Mouse (Mus musculus): ENCODE measurements at regions not wholly inside any gene's neighbourhood (a gene's known extent, or its start where the extent isn't known, plus 50 kb on each side); places are given as distances from the start of the nearest gene placed in this dataset.

GRCm38 (mm10) chr12:80035500-80036271 is 77.1 kb downstream of the Zfp36l1 start:
- no peak for DNase-seq (ENCODE audit: low read depth, low spot score)
- no peak for ATAC-seq
- ChIA-PET POLR2A (no interaction called here), CTCF (no interaction called here)
- in situ Hi-C loops (cut with MboI; ENCODE audit: low pct_unique_long_range_greater_than_20kb) = no loop called here
- H3K27me3 ChIP-seq = no peaks in the 10 kb centered on the region
- no peak for TF ChIP-seq CTCF (IDR thresholded peaks at IDR 0.05)

GRCm38 (mm10) chr12:80034963-80035411 is 77.8 kb downstream of the Zfp36l1 start:
- CTCF ChIA-PET = no interaction called here
- ATAC-seq = no peak

GRCm38 (mm10) chr12:80034100-80034499 is 78.7 kb downstream of the Zfp36l1 start:
- in situ Hi-C loops (cut with MboI; ENCODE audit: low pct_unique_long_range_greater_than_20kb) = no loop called here
- POLR2A ChIA-PET = no interaction called here
- H3K27me3 ChIP-seq = no peaks in the 10 kb centered on the region
- DNase-seq (ENCODE audit: low read depth, low spot score) = no peak
- ATAC-seq = no peak
- no peak for TF ChIP-seq CTCF (IDR thresholded peaks at IDR 0.05)
- CTCF ChIA-PET = no interaction called here

More at GRCm38 (mm10) chr12:80034963-80035411, 77.8 kb downstream of the Zfp36l1 start:
- POLR2A ChIA-PET = no interaction called here
- no peak for TF ChIP-seq CTCF (IDR thresholded peaks at IDR 0.05)
- DNase-seq (ENCODE audit: low read depth, low spot score) = no peak
- no peaks in the 10 kb centered on the region for H3K27me3 ChIP-seq
- in situ Hi-C loops (cut with MboI; ENCODE audit: low pct_unique_long_range_greater_than_20kb) = no loop called here

GRCm38 (mm10) chr12:80032520-80032919 is 80.3 kb downstream of the Zfp36l1 start:
- ChIA-PET CTCF (interaction anchor here (0.7 to 0.9 kb wide), 2 partner anchors 10 to 179 kb away, joined by 3 read pairs; no protein-coding TSS in a partner anchor), POLR2A (no interaction called here)
- TF ChIP-seq CTCF (IDR thresholded peaks at IDR 0.05) = no peak
- no peaks in the 10 kb centered on the region for H3K27me3 ChIP-seq
- ATAC-seq = no peak
- no peak for DNase-seq (ENCODE audit: low read depth, low spot score)
- in situ Hi-C loops (cut with MboI; ENCODE audit: low pct_unique_long_range_greater_than_20kb) = no loop called here

- in situ Hi-C loops (cut with MboI; ENCODE audit: low pct_unique_long_range_greater_than_20kb) = no loop called here
- ChIA-PET CTCF (no interaction called here), POLR2A (no interaction called here)
- DNase-seq (ENCODE audit: low read depth, low spot score) (no peak), ATAC-seq (no peak)
- H3K27me3 ChIP-seq = no peaks in the 10 kb centered on the region
- TF ChIP-seq CTCF (IDR thresholded peaks at IDR 0.05) = no peak
These were observed 84.5 kb downstream of the Zfp36l1 start for GRCm38 (mm10) chr12:80028301-80028700.

GRCm38 (mm10) chr12:80023107-80024078 is 89.4 kb downstream of the Zfp36l1 start:
- DNase-seq (ENCODE audit: low read depth, low spot score) (no peak), ATAC-seq (no peak)
- no peaks in the 10 kb centered on the region for H3K27me3 ChIP-seq
- POLR2A ChIA-PET = interaction anchor here (1.5 kb wide), 1 partner anchor 20 kb away, joined by 3 read pairs; no protein-coding TSS in a partner anchor
- no peak for TF ChIP-seq CTCF (IDR thresholded peaks at IDR 0.05)
- CTCF ChIA-PET = no interaction called here
- in situ Hi-C loops (cut with MboI; ENCODE audit: low pct_unique_long_range_greater_than_20kb) = no loop called here

GRCm38 (mm10) chr12:80022181-80023106 is 90.4 kb downstream of the Zfp36l1 start:
- no peak for TF ChIP-seq CTCF (IDR thresholded peaks at IDR 0.05)
- H3K27me3 ChIP-seq = no peaks in the 10 kb centered on the region
- DNase-seq (ENCODE audit: low read depth, low spot score) (no peak), ATAC-seq (no peak)
- in situ Hi-C loops (cut with MboI; ENCODE audit: low pct_unique_long_range_greater_than_20kb) = no loop called here
- CTCF ChIA-PET = interaction anchor here (1.3 kb wide), 1 partner anchor 10 kb away, joined by 3 read pairs; no protein-coding TSS in a partner anchor
- POLR2A ChIA-PET = interaction anchor here (1.5 kb wide), 1 partner anchor 21 kb away, joined by 3 read pairs; no protein-coding TSS in a partner anchor

- DNase-seq (ENCODE audit: low read depth, low spot score) (no peak), ATAC-seq (no peak)
- in situ Hi-C loops (cut with MboI; ENCODE audit: low pct_unique_long_range_greater_than_20kb) = no loop called here
- ChIA-PET CTCF (interaction anchor here (1.1 kb wide), 1 partner anchor 17 kb away, joined by 3 read pairs; no protein-coding TSS in a partner anchor), POLR2A (no interaction called here)
- H3K27me3 ChIP-seq = no peaks in the 10 kb centered on the region
- no peak for TF ChIP-seq CTCF (IDR thresholded peaks at IDR 0.05)
These were observed 91.8 kb downstream of the Zfp36l1 start for GRCm38 (mm10) chr12:80021030-80021473.

- ATAC-seq = no peak
- H3K27me3 ChIP-seq = no peaks in the 10 kb centered on the region
- no peak for TF ChIP-seq CTCF (IDR thresholded peaks at IDR 0.05)
- in situ Hi-C loops (cut with MboI; ENCODE audit: low pct_unique_long_range_greater_than_20kb) = no loop called here
- ChIA-PET CTCF (no interaction called here), POLR2A (no interaction called here)
- DNase-seq (ENCODE audit: low read depth, low spot score) = no peak
These were observed 94.7 kb downstream of the Zfp36l1 start for GRCm38 (mm10) chr12:80018086-80018485.

Data from Patski (cell line).